ENCODE assay signal across 9 mouse cellular contexts in genomic region chr13:114459701-114460160, GRCm38 (mm10). TPM values are rescaled to one million over a fixed set of nuclear protein-coding genes. Genes with fewer than 3 reads are reported as not detected.
DNase-seq lines count a peak whose midpoint lies in the region; ATAC-seq and TF ChIP-seq lines count a peak whose summit lies in the region.
"Had no signal": no experiment of that assay in that cellular context is flagged by ENCODE, and none has a peak within 500 bp of the region (broad histone marks: within the 10 kb centered on the region; RNA-seq: fewer than 3 reads in every experiment).

No protein-coding gene starts in this region.

- no peaks in the 10 kb centered on the region for H3K36me3 ChIP-seq in kidney, embryonic 16.5 days (ENCODE audit: insufficient read depth, low read length)
- H3K36me3 ChIP-seq in embryonic facial prominence, embryonic 12.5 days = no peaks in the 10 kb centered on the region
- no peaks in the 10 kb centered on the region for H3K36me3 ChIP-seq in hindbrain, postnatal 0 days (ENCODE audit: insufficient read depth, low read length)
- H3K36me3 ChIP-seq in midbrain, embryonic 15.5 days (replicated peaks) = no peaks in the 10 kb centered on the region

- H3K9ac ChIP-seq in kidney, embryonic 16.5 days (replicated peaks; ENCODE audit: low read length) = peak overlapping the region; percentile 22; the same call in 1 of the 2 replicates
- H3K9ac ChIP-seq in embryonic facial prominence, embryonic 12.5 days = peak overlapping the region; percentile 53; the same call in 1 of the 2 replicates
- H3K9ac ChIP-seq in hindbrain, postnatal 0 days (replicated peaks; ENCODE audit: low read length) = no peak overlapping the region
- peak overlapping the region; percentile 41 for H3K9ac ChIP-seq in midbrain, embryonic 15.5 days

- TF ChIP-seq CTCF in hindbrain, postnatal 0 days (IDR thresholded peaks at IDR 0.05; ENCODE audit: low read depth) = no peak

- H3K27ac ChIP-seq in kidney, embryonic 16.5 days (ENCODE audit: low read length) = no peak overlapping the region
- 0 out of 2 replicates have a peak overlapping the region, but pooled peaks have one; percentile 23 for H3K27ac ChIP-seq in embryonic facial prominence, embryonic 12.5 days
- H3K27ac ChIP-seq in hindbrain, postnatal 0 days = no peak overlapping the region
- H3K27ac ChIP-seq in midbrain, embryonic 15.5 days = peak overlapping the region; percentile 67

- 1% methylated on average over 15 of the region's 16 CpGs for WGBS in kidney, embryonic 16.5 days
- WGBS in embryonic facial prominence, embryonic 12.5 days = 1% methylated on average over 15 of the region's 16 CpGs
- 1% methylated on average over 16 of the region's 16 CpGs for WGBS in hindbrain, postnatal 0 days
- under 1% methylated on average over 16 of the region's 16 CpGs for WGBS in midbrain, embryonic 15.5 days

- no peak for DNase-seq in kidney, postnatal 14 days
- DNase-seq in hindbrain, postnatal 0 days (ENCODE audit: low spot score) = peak; percentile 35
- no peak for DNase-seq in right cerebral cortex, postnatal 10 days (ENCODE audit: low spot score in 2 of 2)
- no peak for DNase-seq in ovary, adult 18-20 months (ENCODE audit: low spot score)
- no peak for DNase-seq in thymus, postnatal 36 days

- H3K4me1 ChIP-seq in kidney, embryonic 16.5 days (ENCODE audit: insufficient read depth, low read length) = peaks cover 32% of the 10 kb centered on the region
- H3K4me1 ChIP-seq in embryonic facial prominence, embryonic 12.5 days = peaks cover 5% of the 10 kb centered on the region
- peaks cover 13% of the 10 kb centered on the region; the same call in 1 of the 2 replicates for H3K4me1 ChIP-seq in hindbrain, postnatal 0 days (ENCODE audit: insufficient read depth, low read length)
- H3K4me1 ChIP-seq in midbrain, embryonic 15.5 days = peaks cover 41% of the 10 kb centered on the region

- no peaks in the 10 kb centered on the region for H3K9me3 ChIP-seq in kidney, embryonic 16.5 days (ENCODE audit: low read length)
- no peaks in the 10 kb centered on the region for H3K9me3 ChIP-seq in embryonic facial prominence, embryonic 12.5 days
- H3K9me3 ChIP-seq in hindbrain, postnatal 0 days (ENCODE audit: low read length) = no peaks in the 10 kb centered on the region
- H3K9me3 ChIP-seq in midbrain, embryonic 15.5 days = no peaks in the 10 kb centered on the region

- ATAC-seq in kidney, embryonic 16.5 days (ENCODE audit: low FRiP score, low TSS enrichment) = no peak
- no peak for ATAC-seq in embryonic facial prominence, embryonic 12.5 days (ENCODE audit: insufficient number of reproducible peaks, insufficient read depth, low FRiP score, low TSS enrichment)
- ATAC-seq in hindbrain, postnatal 0 days = no peak
- no peak for ATAC-seq in midbrain, embryonic 15.5 days (replicated peaks)

- H3K4me2 ChIP-seq in kidney, embryonic 16.5 days (replicated peaks; ENCODE audit: low read depth, low read length) = peak overlapping the region; percentile 96
- H3K4me2 ChIP-seq in embryonic facial prominence, embryonic 12.5 days (replicated peaks) = peak overlapping the region; percentile 92
- H3K4me2 ChIP-seq in hindbrain, postnatal 0 days (ENCODE audit: low read depth, low read length) = peak overlapping the region; percentile 97
- peak overlapping the region; percentile 100 for H3K4me2 ChIP-seq in midbrain, embryonic 15.5 days

- peaks cover 49% of the 10 kb centered on the region for H3K27me3 ChIP-seq in kidney, embryonic 16.5 days (ENCODE audit: insufficient read depth, low read length)
- H3K27me3 ChIP-seq in embryonic facial prominence, embryonic 12.5 days = peaks cover 19% of the 10 kb centered on the region
- H3K27me3 ChIP-seq in hindbrain, postnatal 0 days (ENCODE audit: insufficient read depth, low read length) = peaks cover 22% of the 10 kb centered on the region
- H3K27me3 ChIP-seq in midbrain, embryonic 15.5 days (replicated peaks) = 0 out of 2 replicates have a peak, but pooled peaks cover 5% of the 10 kb centered on the region
- H3K27me3 ChIP-seq: Patski had no signal

- peak overlapping the region; percentile 61 for H3K4me3 ChIP-seq in kidney, embryonic 16.5 days (ENCODE audit: low read length)
- H3K4me3 ChIP-seq in embryonic facial prominence, embryonic 12.5 days = peak overlapping the region; percentile 56
- H3K4me3 ChIP-seq in hindbrain, postnatal 0 days (ENCODE audit: low read length) = peak overlapping the region; percentile 62
- H3K4me3 ChIP-seq in midbrain, embryonic 15.5 days = peak overlapping the region; percentile 59

RNA-seq across cellular contexts. Expression of gene Fst, which starts 1.0 kb away (rescaled TPM):
- polyA plus RNA-seq in kidney, embryonic 16.5 days (2015; fragmentation: Nextera tagmentation; extraction: Ambion mirVana) = 2.5 and 3.2 TPM in 2 replicates
- polyA plus RNA-seq in embryonic facial prominence, embryonic 12.5 days (2016; fragmentation: Nextera tagmentation; extraction: Ambion mirVana) = 41.5 and 46.1 TPM in 2 replicates
- total RNA-seq in hindbrain, postnatal 0 days (2014; rRNA removed) = 1.7 TPM in 2 replicates
- 3.9 and 4.6 TPM in 2 replicates for polyA plus RNA-seq in hindbrain, postnatal 0 days (2015; fragmentation: Nextera tagmentation; extraction: Ambion mirVana)
- polyA plus RNA-seq in midbrain, embryonic 15.5 days (2015; fragmentation: Nextera tagmentation; extraction: Ambion mirVana) = 4.6 and 6.8 TPM in 2 replicates

Comparison
In these comparisons a context has a peak if more than half of its experiments do, and no peak if none do; other contexts are left out.
1. H3K27ac ChIP-seq: peak in embryonic facial prominence, embryonic 12.5 days (single experiment) and midbrain, embryonic 15.5 days (single experiment); none in kidney, embryonic 16.5 days (single experiment) and hindbrain, postnatal 0 days (single experiment).
2. Peak in every context shown above with its lines, with median percentiles within 50 percentile points of each other: H3K4me2 ChIP-seq and H3K4me3 ChIP-seq.